Mouse (Mus musculus): ENCODE data around the gene Ecpas. TPM values are rescaled to one million over a fixed set of nuclear protein-coding genes. Genes with fewer than 3 reads are reported as not detected.

Gene Ecpas
- 45.6 and 51.4 TPM in 2 replicates for polyA plus RNA-seq (2014; fragmentation: Nextera tagmentation; extraction: Ambion mirVana)

- 4% methylated on average over 40 of the region's 43 CpGs for WGBS
- no peak for DNase-seq (ENCODE audit: low spot score)
- Histone ChIP-seq H3K4me2 (ENCODE audit: low read depth, severe bottlenecking) (peak within 1 kb of the TSS; percentile 70), H3K27ac (replicated peaks; ENCODE audit: low read depth, low read length) (peak within 1 kb of the TSS; percentile 97), H3K27me3 (ENCODE audit: control insufficient read depth, insufficient read depth, low read length) (no peaks in the 10 kb centered on the region), H3K9ac (ENCODE audit: low read length) (peak within 1 kb of the TSS; percentile 97), H3K4me3 (ENCODE audit: low read depth, low read length) (peak within 1 kb of the TSS; percentile 89), H3K4me1 (ENCODE audit: control insufficient read depth, insufficient read depth, low read length) (peaks cover 7% of the 10 kb centered on the region; the same call in 1 of the 2 replicates), H3K36me3 (ENCODE audit: control insufficient read depth, insufficient read depth, low read length) (no peaks in the 10 kb centered on the region), H3K9me3 (ENCODE audit: control insufficient read depth, low read length) (no peaks in the 10 kb centered on the region)
- peak; percentile 58; the same call in 1 of the 2 replicates for ATAC-seq (ENCODE audit: insufficient number of reproducible peaks, low FRiP score, low TSS enrichment, low read depth)
These were observed at the start of gene Ecpas for GRCm38 (mm10) chr4:58912629-58913335. Ecpas (minus strand) TSS chr4:58912749.

GRCm38 (mm10) chr4:58961719-58962118, 49.2 kb upstream of the Ecpas start:
- no peaks in the 10 kb centered on the region for H3K4me1 ChIP-seq (ENCODE audit: control insufficient read depth, insufficient read depth, low read length)
- H3K36me3 ChIP-seq (ENCODE audit: control insufficient read depth, insufficient read depth, low read length) = no peaks in the 10 kb centered on the region; the same call in 1 of the 2 replicates
- H3K27ac ChIP-seq (replicated peaks; ENCODE audit: low read depth, low read length) = no peak overlapping the region
- H3K4me3 ChIP-seq (ENCODE audit: low read depth, low read length) = no peak overlapping the region
- ATAC-seq (ENCODE audit: insufficient number of reproducible peaks, low FRiP score, low TSS enrichment, low read depth) (no peak), DNase-seq (ENCODE audit: low spot score) (no peak)
- no peaks in the 10 kb centered on the region for H3K27me3 ChIP-seq (ENCODE audit: control insufficient read depth, insufficient read depth, low read length)
- 93% methylated on average over 15 of the region's 15 CpGs for WGBS
- H3K9me3 ChIP-seq (ENCODE audit: control insufficient read depth, low read length) = no peaks in the 10 kb centered on the region
- no peak overlapping the region for H3K9ac ChIP-seq (ENCODE audit: low read length)
- no peak overlapping the region for H3K4me2 ChIP-seq (ENCODE audit: low read depth, severe bottlenecking)

GRCm38 (mm10) chr4:58952630-58953029, 40.1 kb upstream of the Ecpas start:
- H3K9ac ChIP-seq (ENCODE audit: low read length) = no peak overlapping the region
- H3K4me1 ChIP-seq (ENCODE audit: control insufficient read depth, insufficient read depth, low read length) = no peaks in the 10 kb centered on the region
- no peak overlapping the region for H3K4me2 ChIP-seq (ENCODE audit: low read depth, severe bottlenecking)
- DNase-seq (ENCODE audit: low spot score) (no peak), ATAC-seq (ENCODE audit: insufficient number of reproducible peaks, low FRiP score, low TSS enrichment, low read depth) (no peak)
- WGBS = 92% methylated on average over 11 of the region's 11 CpGs
- no peaks in the 10 kb centered on the region for H3K27me3 ChIP-seq (ENCODE audit: control insufficient read depth, insufficient read depth, low read length)
- no peaks in the 10 kb centered on the region for H3K9me3 ChIP-seq (ENCODE audit: control insufficient read depth, low read length)
- no peak overlapping the region for H3K27ac ChIP-seq (replicated peaks; ENCODE audit: low read depth, low read length)
- no peak overlapping the region for H3K4me3 ChIP-seq (ENCODE audit: low read depth, low read length)
- H3K36me3 ChIP-seq (ENCODE audit: control insufficient read depth, insufficient read depth, low read length) = no peaks in the 10 kb centered on the region; the same call in 1 of the 2 replicates

GRCm38 (mm10) chr4:58948391-58948790, 35.8 kb upstream of the Ecpas start:
- Histone ChIP-seq H3K27me3 (ENCODE audit: control insufficient read depth, insufficient read depth, low read length) (no peaks in the 10 kb centered on the region), H3K4me2 (ENCODE audit: low read depth, severe bottlenecking) (no peak overlapping the region), H3K27ac (replicated peaks; ENCODE audit: low read depth, low read length) (no peak overlapping the region), H3K4me1 (ENCODE audit: control insufficient read depth, insufficient read depth, low read length) (peaks cover 6% of the 10 kb centered on the region; the same call in 1 of the 2 replicates), H3K36me3 (ENCODE audit: control insufficient read depth, insufficient read depth, low read length) (no peaks in the 10 kb centered on the region), H3K9me3 (ENCODE audit: control insufficient read depth, low read length) (no peaks in the 10 kb centered on the region), H3K4me3 (ENCODE audit: low read depth, low read length) (no peak overlapping the region), H3K9ac (ENCODE audit: low read length) (no peak overlapping the region)
- DNase-seq (ENCODE audit: low spot score) (no peak), ATAC-seq (ENCODE audit: insufficient number of reproducible peaks, low FRiP score, low TSS enrichment, low read depth) (no peak)
- WGBS = 83% methylated on average over 4 of the region's 4 CpGs

- Histone ChIP-seq H3K4me2 (ENCODE audit: low read depth, severe bottlenecking) (peak overlapping the region; percentile 77; the same call in 1 of the 2 replicates), H3K9me3 (ENCODE audit: control insufficient read depth, low read length) (no peaks in the 10 kb centered on the region), H3K9ac (ENCODE audit: low read length) (no peak overlapping the region), H3K27me3 (ENCODE audit: control insufficient read depth, insufficient read depth, low read length) (no peaks in the 10 kb centered on the region), H3K27ac (replicated peaks; ENCODE audit: low read depth, low read length) (no peak overlapping the region), H3K36me3 (ENCODE audit: control insufficient read depth, insufficient read depth, low read length) (no peaks in the 10 kb centered on the region), H3K4me1 (ENCODE audit: control insufficient read depth, insufficient read depth, low read length) (peaks cover 6% of the 10 kb centered on the region; the same call in 1 of the 2 replicates), H3K4me3 (ENCODE audit: low read depth, low read length) (no peak overlapping the region)
- DNase-seq (ENCODE audit: low spot score) = no peak
- no peak for ATAC-seq (ENCODE audit: insufficient number of reproducible peaks, low FRiP score, low TSS enrichment, low read depth)
- 62% methylated on average over 5 of the region's 5 CpGs for WGBS
These were observed 32.1 kb upstream of the Ecpas start for GRCm38 (mm10) chr4:58944695-58945094.

GRCm38 (mm10) chr4:58944206-58944553, 31.6 kb upstream of the Ecpas start:
- 18% methylated on average over 6 of the region's 6 CpGs for WGBS
- Histone ChIP-seq H3K4me3 (ENCODE audit: low read depth, low read length) (peak overlapping the region; percentile 70), H3K4me1 (ENCODE audit: control insufficient read depth, insufficient read depth, low read length) (peaks cover 6% of the 10 kb centered on the region; the same call in 1 of the 2 replicates), H3K4me2 (ENCODE audit: low read depth, severe bottlenecking) (peak overlapping the region; percentile 77), H3K36me3 (ENCODE audit: control insufficient read depth, insufficient read depth, low read length) (no peaks in the 10 kb centered on the region), H3K9ac (ENCODE audit: low read length) (no peak overlapping the region), H3K27ac (replicated peaks; ENCODE audit: low read depth, low read length) (no peak overlapping the region), H3K27me3 (ENCODE audit: control insufficient read depth, insufficient read depth, low read length) (no peaks in the 10 kb centered on the region), H3K9me3 (ENCODE audit: control insufficient read depth, low read length) (no peaks in the 10 kb centered on the region)
- ATAC-seq (ENCODE audit: insufficient number of reproducible peaks, low FRiP score, low TSS enrichment, low read depth) (no peak), DNase-seq (ENCODE audit: low spot score) (no peak)

- Histone ChIP-seq H3K4me2 (ENCODE audit: low read depth, severe bottlenecking) (peak within 1 kb of the TSS; percentile 77), H3K4me1 (ENCODE audit: control insufficient read depth, insufficient read depth, low read length) (peaks cover 6% of the 10 kb centered on the region; the same call in 1 of the 2 replicates), H3K9me3 (ENCODE audit: control insufficient read depth, low read length) (no peaks in the 10 kb centered on the region), H3K36me3 (ENCODE audit: control insufficient read depth, insufficient read depth, low read length) (no peaks in the 10 kb centered on the region), H3K9ac (ENCODE audit: low read length) (peak within 1 kb of the TSS; percentile 81), H3K27ac (replicated peaks; ENCODE audit: low read depth, low read length) (no peak within 1 kb of the TSS), H3K4me3 (ENCODE audit: low read depth, low read length) (peak within 1 kb of the TSS; percentile 70), H3K27me3 (ENCODE audit: control insufficient read depth, insufficient read depth, low read length) (no peaks in the 10 kb centered on the region)
- 1% methylated on average over 50 of the region's 50 CpGs for WGBS
- ATAC-seq (ENCODE audit: insufficient number of reproducible peaks, low FRiP score, low TSS enrichment, low read depth) = peak; percentile 62; the same call in 1 of the 2 replicates
- DNase-seq (ENCODE audit: low spot score) = peak; percentile 95
These were observed 31.1 kb upstream of the Ecpas start, which contains the start of gene Zkscan16 for GRCm38 (mm10) chr4:58943420-58944205. Zkscan16 (plus strand) TSS chr4:58943628.

- H3K4me1 ChIP-seq (ENCODE audit: control insufficient read depth, insufficient read depth, low read length) = peaks cover 6% of the 10 kb centered on the region; the same call in 1 of the 2 replicates
- 78% methylated on average over 4 of the region's 4 CpGs for WGBS
- H3K4me2 ChIP-seq (ENCODE audit: low read depth, severe bottlenecking) = peak overlapping the region; percentile 77
- no peak for DNase-seq (ENCODE audit: low spot score)
- peak overlapping the region; percentile 81; the same call in 1 of the 2 replicates for H3K9ac ChIP-seq (ENCODE audit: low read length)
- H3K27ac ChIP-seq (replicated peaks; ENCODE audit: low read depth, low read length) = no peak overlapping the region
- H3K9me3 ChIP-seq (ENCODE audit: control insufficient read depth, low read length) = no peaks in the 10 kb centered on the region
- no peaks in the 10 kb centered on the region for H3K27me3 ChIP-seq (ENCODE audit: control insufficient read depth, insufficient read depth, low read length)
- no peak for ATAC-seq (ENCODE audit: insufficient number of reproducible peaks, low FRiP score, low TSS enrichment, low read depth)
- H3K4me3 ChIP-seq (ENCODE audit: low read depth, low read length) = no peak overlapping the region
- H3K36me3 ChIP-seq (ENCODE audit: control insufficient read depth, insufficient read depth, low read length) = no peaks in the 10 kb centered on the region
These were observed 30.4 kb upstream of the Ecpas start for GRCm38 (mm10) chr4:58942942-58943341.
